Mouse (Mus musculus): ENCODE measurements around the gene Tfrc.

- TF ChIP-seq GATA1 (IDR thresholded peaks at IDR 0.05; ENCODE audit: borderline replicate concordance, low read length) (no peak), FLI1 (IDR thresholded peaks at IDR 0.05; ENCODE audit: low read length) (no peak)
These were observed 13.4 kb upstream of the Tfrc start for GRCm38 (mm10) chr16:32595142-32595855.
